Mouse (Mus musculus) thymus, postnatal 36 days (tissue): ENCODE measurements around the gene Ptpn20.

Experiments
- DNase-seq, 2 experiments: peaks; one replicate each; pipeline ENCODE4 v3.0.0; 2022; ENCODE audit warnings: mixed read lengths in 2 of 2

Gene Ptpn20

DNA sequence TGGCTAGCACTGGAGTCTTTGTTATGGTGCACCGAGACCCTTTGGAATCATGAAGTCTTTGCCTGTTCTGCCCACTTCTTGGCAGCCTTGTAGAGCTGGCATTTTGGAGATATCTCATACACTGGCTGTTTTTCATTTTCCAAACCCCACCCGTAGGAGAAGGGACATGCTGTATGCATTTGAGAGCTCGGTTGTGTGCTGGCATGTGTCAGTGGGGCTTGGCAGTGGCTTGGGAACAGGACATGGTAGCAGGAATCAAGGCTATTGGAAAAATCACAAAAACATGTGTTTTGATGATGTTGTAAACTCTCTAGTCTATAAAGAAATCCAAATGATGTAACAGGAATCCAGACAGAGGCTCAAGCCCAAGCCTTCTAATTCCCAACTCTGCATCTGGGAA lies 89.7 kb downstream of the Ptpn20 start:
- DNase-seq, result no peak

DNA sequence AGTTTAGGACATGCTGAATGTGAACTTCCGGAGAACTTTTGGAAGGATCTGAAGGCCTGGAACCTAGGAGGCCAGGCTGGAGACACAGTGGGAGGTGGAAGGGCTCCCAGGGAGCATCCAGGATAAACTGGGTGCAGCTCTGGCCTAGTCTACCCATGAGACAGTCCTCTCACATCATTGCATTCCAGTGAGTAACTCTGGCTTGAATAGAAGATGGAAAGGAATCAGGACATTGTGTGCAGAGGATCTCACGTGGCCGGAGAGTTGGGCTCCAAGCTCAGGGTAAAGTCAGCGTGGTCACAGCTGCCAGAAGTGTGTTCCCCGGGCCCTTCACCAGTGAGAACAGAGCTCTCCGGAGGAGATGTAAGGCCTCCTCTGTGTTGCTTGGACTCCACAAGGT lies 91.6 kb downstream of the Ptpn20 start:
- DNase-seq, result no peak

DNA sequence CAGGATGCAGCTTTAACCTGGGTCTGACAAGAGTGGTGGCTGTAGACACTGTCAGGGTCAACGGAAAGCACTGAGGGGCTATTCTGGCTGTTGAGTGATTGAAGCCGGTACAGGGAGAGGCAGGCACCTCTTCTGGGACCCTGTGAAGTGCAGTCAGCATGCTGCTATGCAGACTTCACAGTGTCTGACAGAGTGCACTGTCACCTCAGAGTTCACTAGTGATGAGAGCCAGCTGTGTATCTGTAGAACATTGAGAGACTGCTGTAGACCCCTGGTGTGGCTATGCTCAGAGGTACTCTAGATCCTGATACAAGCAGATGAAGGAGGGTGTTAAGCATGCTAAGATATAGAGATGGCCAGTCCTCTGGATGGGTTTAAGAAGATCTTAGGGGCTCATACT lies 93.8 kb downstream of the Ptpn20 start:
- DNase-seq, result no peak

DNA sequence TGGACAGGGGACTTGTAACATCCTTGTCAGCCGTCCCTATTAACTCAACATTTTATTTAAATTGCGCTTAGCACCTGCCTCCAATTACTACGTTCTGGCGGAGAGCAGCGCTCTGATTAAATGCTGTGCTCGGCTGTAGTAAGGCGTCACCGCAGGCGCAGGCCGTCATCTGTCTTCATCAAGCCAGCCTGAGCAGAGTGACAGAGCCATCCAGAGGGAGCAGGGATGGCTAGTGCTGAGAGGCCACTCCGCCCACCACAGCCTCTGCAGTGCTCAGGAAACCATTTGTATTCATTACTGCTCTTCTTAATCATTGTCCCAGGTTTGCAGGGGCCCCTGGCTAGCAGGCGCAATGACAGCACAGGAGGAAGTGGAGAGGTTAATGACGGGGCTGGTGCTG lies 94.7 kb downstream of the Ptpn20 start:
- DNase-seq, result no peak

DNA sequence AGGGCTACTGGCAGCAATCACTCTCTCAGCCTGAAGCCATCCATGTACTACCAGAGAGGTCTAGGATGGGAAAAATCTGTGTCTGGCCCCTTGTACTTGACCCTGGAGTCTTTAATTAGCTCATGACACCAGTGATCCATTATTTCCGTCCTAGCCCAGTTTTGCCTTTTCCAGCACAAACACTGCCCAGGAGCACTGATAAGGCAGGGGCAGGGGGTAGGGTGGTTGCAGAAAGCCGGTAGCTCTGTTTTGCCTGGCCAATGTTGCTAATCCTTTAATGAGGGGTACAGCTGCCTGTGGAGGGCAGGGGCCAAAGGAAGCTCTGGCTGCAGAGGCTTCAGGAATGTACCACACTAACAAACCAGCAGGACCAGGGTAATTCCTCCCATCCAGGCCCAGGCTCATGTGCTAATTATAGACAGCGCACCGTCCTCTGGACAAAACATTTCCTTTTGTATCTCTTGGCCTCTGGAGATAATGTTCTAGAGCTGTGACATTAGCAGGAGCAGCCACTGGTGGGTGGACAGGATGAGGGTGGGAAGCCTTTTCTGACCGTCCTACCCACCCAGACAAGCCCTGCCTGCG lies 98.5 kb downstream of the Ptpn20 start:
- DNase-seq, result no peak

DNA sequence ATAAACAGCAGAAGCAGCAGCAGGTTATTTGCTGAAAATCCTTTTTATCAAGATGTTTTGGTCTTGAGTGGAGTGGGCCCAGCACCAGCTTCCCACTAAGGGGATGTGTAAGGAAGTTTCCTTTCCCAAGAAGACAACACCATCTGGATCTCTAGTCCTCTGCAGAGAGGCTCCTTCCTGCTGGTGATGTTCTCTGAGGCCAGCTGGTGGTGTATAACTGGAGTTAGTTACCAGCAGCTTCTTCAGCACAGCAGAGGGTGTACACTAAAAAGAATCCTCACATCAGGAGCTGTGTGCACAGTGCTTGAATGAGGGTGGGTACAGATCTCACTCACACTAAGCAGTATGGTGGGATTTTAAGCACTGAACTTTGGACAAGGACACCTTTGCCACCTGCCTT lies 100.0 kb downstream of the Ptpn20 start:
- DNase-seq, result no peak
